Mouse (Mus musculus) ES-Bruce4 (cell line): ENCODE measurements at regions not wholly inside any gene's neighbourhood (a gene's known extent, or its start where the extent isn't known, plus 50 kb on each side); places are given as distances from the start of the nearest gene placed in this dataset.

Source experiments
- CTCF ChIP-seq: IDR thresholded peaks from one replicate; pipeline ENCODE4 v1.8.1; 2011; ENCODE audit warnings: low read depth, low read length
- EP300 ChIP-seq: IDR thresholded peaks from 2 replicates; pipeline ENCODE4 v1.6.1; 2011; ENCODE audit warnings: low read depth, low read length; ENCODE audit not compliant: insufficient read depth
- POLR2A ChIP-seq: IDR thresholded peaks from one replicate; pipeline ENCODE4 v1.8.1; 2011; ENCODE audit warnings: low read length; ENCODE audit not compliant: insufficient read depth

GRCm38 (mm10) chrX:12340561-12340960 lies 180.4 kb upstream of the Bcor start:
- TF ChIP-seq EP300: no peak
- TF ChIP-seq CTCF: no peak
- TF ChIP-seq POLR2A: no peak
